Mouse (Mus musculus): ENCODE results near the gene Meioc. TPM values are rescaled to one million over a fixed set of nuclear protein-coding genes. Genes with fewer than 3 reads are reported as not detected.
"Not testable (repeated sequence)": the region's sequence is repeated elsewhere in the genome, so short reads cannot be mapped to it uniquely, and the experiment has no call there.

Meioc gene
- total RNA-seq, 1 experiment from 2014 or later = 0.06 TPM

- peak; percentile 45 for DNase-seq
Observed at GRCm38 (mm10) chr11:102690162-102690561, 26.6 kb downstream of the Meioc start.

GRCm38 (mm10) chr11:102695289-102695688 is 31.8 kb downstream of the Meioc start:
- no peak for DNase-seq

GRCm38 (mm10) chr11:102697338-102698017 is 34.0 kb downstream of the Meioc start, which contains the start of gene Ccdc43:
Gene Ccdc43 (minus strand): TSS chr11:102697782.
- peak; percentile 93 for DNase-seq

GRCm38 (mm10) chr11:102698018-102698476 is 34.5 kb downstream of the Meioc start:
- no peak for DNase-seq

- not testable (repeated sequence) for DNase-seq
Observed at GRCm38 (mm10) chr11:102702206-102702605, 38.7 kb downstream of the Meioc start.

- no peak for DNase-seq
Observed at GRCm38 (mm10) chr11:102712411-102712810, 48.9 kb downstream of the Meioc start.

GRCm38 (mm10) chr11:102714578-102714977 is 51.1 kb downstream of the Meioc start:
- not testable (repeated sequence) for DNase-seq

GRCm38 (mm10) chr11:102716135-102716534 is 52.6 kb downstream of the Meioc start:
- no peak for DNase-seq

- DNase-seq = peak; percentile 9
Observed at GRCm38 (mm10) chr11:102725574-102725973, 62.1 kb downstream of the Meioc start.

- no peak for DNase-seq
Observed at GRCm38 (mm10) chr11:102728614-102729013, 65.1 kb downstream of the Meioc start.

- DNase-seq = no peak
Observed at GRCm38 (mm10) chr11:102729835-102730234, 66.3 kb downstream of the Meioc start.

GRCm38 (mm10) chr11:102731366-102731765 is 67.8 kb downstream of the Meioc start:
- DNase-seq = no peak

Small RNA genes within 50 kb of the gene (microRNA-seq; reads per million reads assigned to microRNA genes)
- 0 reads per million in 2 experiments for gene Gm22920

Other genes with a start within 250 kb of the Meioc start
- 198 and 230 TPM in 2 replicates for gene Grn, start 233.4 kb upstream of the Meioc start, total RNA-seq (2021)
- gene Fam171a2, start 216.0 kb upstream of the Meioc start, total RNA-seq (2021) = 4.3 and 8.7 TPM in 2 replicates
- 2.2 and 4.7 TPM in 2 replicates for gene Itga2b, start 193.6 kb upstream of the Meioc start, total RNA-seq (2021)
- gene Gpatch8, start 107.3 kb upstream of the Meioc start, total RNA-seq (2021) = 32.2 and 33.4 TPM in 2 replicates
- gene Gm11627, start 84.3 kb upstream of the Meioc start, total RNA-seq (2021) = not detected in 2 replicates
- gene Fzd2, start 59.3 kb upstream of the Meioc start, total RNA-seq (2021) = 3.8 and 4.9 TPM in 2 replicates
- 23.3 and 29.1 TPM in 2 replicates for gene Ccdc43, start 34.1 kb downstream of the Meioc start, total RNA-seq (2021)
- gene Adam11, start 97.7 kb downstream of the Meioc start, total RNA-seq (2021) = 2.9 and 4.7 TPM in 2 replicates
- gene Gjc1, start 156.0 kb downstream of the Meioc start, total RNA-seq (2021) = 20.0 and 22.7 TPM in 2 replicates
- gene Higd1b, start 172.1 kb downstream of the Meioc start, total RNA-seq (2021) = 0.76 TPM in 1 of 2 replicates, not detected in the other
- 77.2 and 81.2 TPM in 2 replicates for gene Eftud2, start 217.3 kb downstream of the Meioc start, total RNA-seq (2021)
- 1.0 TPM in 1 of 2 replicates, not detected in the other for gene Ccdc103, start 217.5 kb downstream of the Meioc start, total RNA-seq (2021)
- not detected in 2 replicates for gene Fam187a, start 221.5 kb downstream of the Meioc start, total RNA-seq (2021)
- 0.36 and 0.48 TPM in 2 replicates for gene Gfap, start 237.2 kb downstream of the Meioc start, total RNA-seq (2021)

Measured in adrenal gland, postnatal 25 days (tissue).